16 mouse cellular contexts compared by ENCODE assay signal in genomic region chr12:96114727-96115379, GRCm38 (mm10).
A peak's percentile ranks its signal among the peaks of the same experiment; 100 is the strongest.
DNase-seq lines count a peak whose midpoint lies in the region; ATAC-seq lines count a peak whose summit lies in the region.
"Had no signal": no experiment of that assay in that cellular context is flagged by ENCODE, and none has a peak within 500 bp of the region (broad histone marks: within the 10 kb centered on the region; RNA-seq: fewer than 3 reads in every experiment).

No protein-coding gene starts in this region.

- 25% methylated on average over 3 of the region's 3 CpGs for WGBS in hindbrain, embryonic 13.5 days

- no peaks in the 10 kb centered on the region; the same call in 1 of the 2 replicates for H3K4me1 ChIP-seq in hindbrain, embryonic 13.5 days (replicated peaks)
- H3K4me1 ChIP-seq: limb, embryonic 13.5 days had no signal

- peak; percentile 65; the same call in 1 of the 2 replicates for ATAC-seq in hindbrain, embryonic 13.5 days (ENCODE audit: low FRiP score)
- ATAC-seq: intestine, embryonic 16.5 days had no signal

- peak; percentile 2 to 4 for DNase-seq in frontal cortex, adult 2 months (ENCODE audit: extremely low spot score in 1 of 2, low spot score in 1 of 2)
- DNase-seq in frontal cortex, postnatal 10 days (ENCODE audit: low spot score in 2 of 2): no peak
- peak; percentile 4 for DNase-seq in right cerebral cortex, adult 18-20 months
- DNase-seq in right cerebral cortex, adult 2 months (ENCODE audit: low spot score in 2 of 2): no peak
- DNase-seq in retina, postnatal 1 day: peak; percentile 85
- DNase-seq in urinary bladder, postnatal 10 days (ENCODE audit: low spot score): no peak
- DNase-seq in gastrocnemius, postnatal 25 days: no peak
- DNase-seq: adrenal gland, adult 8-10 months; cerebellum, postnatal 14 days; heart, adult 18-20 months; heart, postnatal 10 days; midbrain, embryonic 14.5 days had no signal

- H3K9ac ChIP-seq in hindbrain, embryonic 13.5 days: no peak overlapping the region
- H3K9ac ChIP-seq: limb, embryonic 13.5 days had no signal

- H3K36me3 ChIP-seq in hindbrain, embryonic 13.5 days: no peaks in the 10 kb centered on the region
- H3K36me3 ChIP-seq: limb, embryonic 13.5 days had no signal

- no peak overlapping the region for H3K27ac ChIP-seq in hindbrain, embryonic 13.5 days
- H3K27ac ChIP-seq: kidney, postnatal 0 days; limb, embryonic 13.5 days had no signal

- H3K9me3 ChIP-seq in hindbrain, embryonic 13.5 days: no peaks in the 10 kb centered on the region
- H3K9me3 ChIP-seq: limb, embryonic 13.5 days had no signal

- no peaks in the 10 kb centered on the region for H3K27me3 ChIP-seq in hindbrain, embryonic 13.5 days
- H3K27me3 ChIP-seq: limb, embryonic 13.5 days had no signal

- H3K4me2 ChIP-seq in hindbrain, embryonic 13.5 days: no peak overlapping the region
- H3K4me2 ChIP-seq: limb, embryonic 13.5 days had no signal

- no peak overlapping the region for H3K4me3 ChIP-seq in hindbrain, embryonic 13.5 days
- H3K4me3 ChIP-seq: limb, embryonic 13.5 days had no signal

Comparison
In these comparisons a context has a peak if more than half of its experiments do, and no peak if none do; other contexts are left out.
1. DNase-seq: peak in frontal cortex, adult 2 months (2 of 2), right cerebral cortex, adult 18-20 months (single experiment) and retina, postnatal 1 day (single experiment); none in frontal cortex, postnatal 10 days (0 of 2), right cerebral cortex, adult 2 months (0 of 2), urinary bladder, postnatal 10 days (single experiment) and gastrocnemius, postnatal 25 days (single experiment).